Mouse (Mus musculus) layer of hippocampus, adult 8-10 months (tissue): Measurements from ENCODE around the gene Syt15. TPM values are rescaled to one million over a fixed set of nuclear protein-coding genes. Genes with fewer than 3 reads are reported as not detected.
A peak's percentile ranks its signal among the peaks of the same experiment; 100 is the strongest.
"Not testable (repeated sequence)": the region's sequence is repeated elsewhere in the genome, so short reads cannot be mapped to it uniquely, and the experiment has no call there.

ENCODE experiments used
- DNase-seq, 2 experiments: peaks; one replicate each; pipeline ENCODE4 v3.0.0; 2022; ENCODE audit warnings: low spot score in 2 of 2
- total RNA-seq, 4 experiments: library from RNA; stranded (reverse); gene quantifications; 2 replicates each; pipeline ENCODE4 v1.2.4; 2022

Gene Syt15
- total RNA-seq, 4 experiments from 2014 or later: 0.43 to 1.00 (median 0.59) TPM

DNA sequence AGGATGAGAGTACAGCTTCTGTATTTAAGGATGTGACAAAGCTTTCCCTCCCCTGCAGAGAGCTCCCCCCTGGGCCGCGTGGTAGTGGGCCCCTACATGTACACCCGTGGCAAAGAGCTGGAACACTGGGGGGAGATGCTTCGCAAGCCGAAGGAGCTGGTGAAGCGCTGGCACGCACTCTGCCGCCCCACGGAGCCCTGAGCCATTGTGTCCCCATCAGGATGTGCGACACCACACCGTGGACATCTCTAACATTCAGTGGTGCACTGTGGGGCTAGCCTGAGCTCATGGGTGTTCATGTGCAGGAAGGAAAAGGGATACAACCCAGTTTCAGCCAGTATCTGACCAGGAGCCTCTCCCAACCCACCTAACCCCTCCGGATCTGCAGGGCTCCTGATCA, 8.6 kb downstream of the Syt15 start:
- no peak for DNase-seq

GRCm38 (mm10) chr14:34228830-34229506, 9.6 kb downstream of the Syt15 start:
- DNase-seq: no peak

GRCm38 (mm10) chr14:34232340-34232739, 12.9 kb downstream of the Syt15 start:
- DNase-seq: no peak

DNA sequence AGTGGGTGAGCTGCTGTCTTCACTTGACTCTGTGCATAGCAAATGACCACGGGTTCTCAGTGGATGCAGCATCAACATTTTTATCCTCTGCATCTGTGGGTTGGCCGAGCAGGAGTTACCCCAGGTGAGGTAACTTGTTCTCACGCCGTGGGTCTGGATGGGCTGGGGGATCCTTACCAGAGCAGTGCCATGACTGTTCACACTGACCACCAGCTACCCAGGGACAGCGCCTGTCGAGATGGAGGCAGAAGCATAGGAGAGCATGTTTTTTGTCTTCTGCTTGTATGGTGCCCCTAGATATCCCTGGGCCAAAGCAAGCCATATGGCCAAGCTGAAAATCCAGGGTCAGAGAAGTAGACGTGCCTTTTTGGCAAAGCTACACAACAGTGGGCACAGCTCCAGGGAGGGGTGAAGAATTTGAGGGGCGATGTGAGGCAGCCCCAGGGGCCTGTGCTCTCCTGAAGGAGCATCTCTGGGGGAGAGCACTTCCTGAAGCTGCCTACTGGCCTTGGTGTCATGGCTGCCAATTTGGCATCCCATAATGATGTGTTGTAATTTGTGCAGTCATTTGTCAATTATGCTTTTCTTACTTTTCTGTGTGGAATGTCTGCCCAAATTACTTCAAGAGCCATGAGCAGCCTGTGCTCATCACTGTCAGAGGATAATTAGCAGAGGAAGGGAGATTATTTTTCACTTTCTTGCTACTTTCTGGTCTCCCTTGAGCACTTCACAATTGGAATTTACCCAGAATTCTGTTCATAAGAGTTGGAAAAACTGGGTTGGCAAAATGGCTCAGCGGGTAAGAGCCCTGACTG, 13.7 kb downstream of the Syt15 start:
- no peak for DNase-seq

- no peak for DNase-seq
Measured at GRCm38 (mm10) chr14:34233846-34234245, 14.5 kb downstream of the Syt15 start.

DNA sequence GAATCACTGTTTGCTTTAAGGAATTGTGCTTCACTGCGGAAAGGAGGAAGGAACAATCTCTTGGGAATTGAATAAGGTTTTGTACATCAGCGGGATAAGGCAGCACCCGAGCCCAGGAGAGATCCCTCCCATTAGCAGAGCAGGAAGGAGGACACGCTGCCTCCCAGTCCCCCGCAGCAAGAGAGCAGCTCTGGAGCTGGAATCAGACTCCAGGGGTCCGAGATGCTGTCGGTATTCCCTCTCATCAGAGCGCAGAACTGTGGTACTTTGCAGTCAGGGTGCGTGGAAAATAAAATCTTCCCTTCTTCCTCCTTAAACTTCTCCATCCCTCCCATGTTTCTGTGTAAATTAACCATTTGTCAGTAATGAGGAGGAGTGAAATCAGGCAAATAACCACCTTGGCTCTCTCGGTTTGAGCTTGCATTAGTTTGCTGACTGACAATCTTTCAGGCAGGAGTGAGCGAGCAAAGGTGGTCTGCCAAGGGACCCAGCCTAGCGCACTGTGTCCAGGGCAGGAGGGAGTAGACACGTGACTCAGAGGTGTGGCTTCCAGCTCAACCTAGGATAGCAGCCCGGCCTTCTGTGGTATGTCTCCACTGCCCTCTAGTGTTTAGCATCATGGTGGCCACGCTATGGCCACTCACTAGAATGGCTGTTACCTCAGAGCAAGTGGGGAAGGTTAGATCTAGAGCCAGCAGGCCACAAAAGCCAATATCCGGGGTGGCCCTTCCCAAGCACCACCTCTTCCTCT, 15.4 kb downstream of the Syt15 start:
- peak; percentile 21 to 25 for DNase-seq

- DNase-seq: no peak
Measured at GRCm38 (mm10) chr14:34240263-34240662, 20.9 kb downstream of the Syt15 start.

GRCm38 (mm10) chr14:34240676-34241075, 21.3 kb downstream of the Syt15 start:
- DNase-seq: no peak

DNA sequence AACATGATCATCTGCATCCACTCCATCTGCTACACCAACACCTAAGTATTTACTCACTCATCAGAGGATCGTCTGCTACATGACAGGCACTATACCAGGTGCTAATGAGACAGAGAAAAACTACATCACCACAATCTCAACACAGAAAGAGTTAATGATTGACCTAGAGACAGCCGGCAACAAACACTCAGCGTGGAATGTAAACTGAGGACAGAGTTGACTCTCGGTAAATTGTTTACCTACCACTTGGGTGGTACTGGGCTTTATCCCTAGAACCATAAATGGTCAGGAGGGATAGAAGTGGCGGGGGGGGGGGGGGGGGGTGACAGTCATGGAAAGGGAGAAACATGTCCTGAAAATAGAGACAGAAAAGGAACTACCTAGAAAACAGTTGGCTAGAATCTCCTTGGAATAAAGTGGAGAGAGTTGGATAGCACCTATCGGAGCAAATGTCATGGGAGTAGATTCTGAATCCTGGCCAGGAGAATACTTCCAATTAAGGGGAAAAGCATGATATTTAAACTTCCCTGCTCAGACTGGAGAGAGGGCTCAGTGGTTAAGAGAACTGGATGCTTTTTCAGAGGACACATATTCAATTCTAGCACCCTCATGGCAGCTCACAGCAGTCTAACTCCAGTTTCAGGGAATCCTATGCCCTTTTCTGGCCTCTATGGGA, 33.2 kb downstream of the Syt15 start:
- DNase-seq: no peak

DNA sequence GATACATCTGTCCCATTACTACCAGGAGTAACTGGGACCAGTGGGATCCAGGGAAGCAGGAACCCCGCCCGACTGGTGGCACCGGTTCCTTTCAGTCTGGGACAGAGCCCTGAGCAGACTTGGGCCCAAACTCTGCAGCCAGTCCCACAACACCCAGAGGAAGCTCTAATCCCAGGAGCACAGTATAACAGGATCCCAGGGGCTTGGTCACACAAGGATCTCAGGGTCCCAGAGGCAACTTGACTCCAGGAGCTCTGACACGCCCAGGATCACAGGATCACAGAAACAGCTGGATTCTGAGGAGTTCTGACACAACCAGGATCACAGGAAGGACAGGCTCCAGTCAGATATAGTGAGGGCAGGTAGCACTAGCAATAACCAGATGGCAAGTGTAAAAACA, 33.9 kb downstream of the Syt15 start:
- no peak for DNase-seq

DNA sequence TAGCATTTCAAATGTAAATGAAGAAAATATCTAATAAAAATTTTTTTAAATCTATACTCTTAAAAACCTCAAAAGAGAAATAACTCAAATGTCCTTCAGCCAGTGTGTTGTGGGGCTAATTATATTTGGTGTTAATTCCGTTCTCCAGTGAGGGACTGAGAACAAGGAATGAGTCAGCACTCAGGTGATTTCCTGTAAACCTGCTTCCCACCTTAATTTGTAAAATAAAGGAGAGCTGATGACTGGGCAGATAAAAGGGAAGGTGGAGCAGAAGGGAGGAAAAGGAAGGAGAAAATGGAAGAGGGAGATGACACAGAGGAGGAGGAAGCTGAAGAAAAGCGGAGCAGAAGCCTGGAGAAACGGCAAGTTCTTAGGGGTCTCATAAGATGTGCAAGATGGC, 39.1 kb downstream of the Syt15 start:
- DNase-seq: not testable (repeated sequence)

DNA sequence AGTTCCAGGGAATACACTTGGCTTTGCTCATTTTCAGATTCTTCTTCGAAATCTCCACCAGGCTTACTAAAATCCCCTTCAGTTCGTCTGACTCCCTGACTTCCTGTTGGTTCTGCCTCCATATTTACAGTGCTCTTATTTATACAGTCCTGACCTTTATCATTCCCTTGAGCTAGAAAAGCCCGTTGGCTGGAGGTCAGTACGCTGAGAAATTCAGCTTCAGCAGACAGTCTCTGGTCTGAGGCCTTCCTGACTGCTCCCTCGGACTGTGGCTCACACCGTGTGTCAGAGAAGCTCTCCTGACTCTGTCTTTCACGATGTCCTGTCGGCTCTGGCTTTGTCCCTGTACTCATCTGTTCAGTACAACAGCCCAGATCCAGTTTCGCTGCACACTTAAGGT, 48.7 kb downstream of the Syt15 start:
- no peak for DNase-seq

- DNase-seq: no peak
Measured at GRCm38 (mm10) chr14:34273280-34273679, 53.9 kb downstream of the Syt15 start.

GRCm38 (mm10) chr14:34274141-34274540, 54.7 kb downstream of the Syt15 start:
- DNase-seq: no peak

GRCm38 (mm10) chr14:34275225-34275624, 55.8 kb downstream of the Syt15 start:
- no peak for DNase-seq

GRCm38 (mm10) chr14:34279726-34280125, 60.3 kb downstream of the Syt15 start:
- DNase-seq: no peak

Other genes starting within 250 kb of the Syt15 start
- 1 to 10 TPM; 3.7 to 5.1 (median 4.3) TPM for gene Zfp488, start 240.8 kb upstream of the Syt15 start, total RNA-seq
- gene Gm30083, start 204.4 kb upstream of the Syt15 start, total RNA-seq: not detected
- gene Gm5460, start 202.8 kb upstream of the Syt15 start, total RNA-seq: not detected
- not detected for gene Antxrl, start 166.9 kb upstream of the Syt15 start, total RNA-seq
- gene Anxa8, start 133.6 kb upstream of the Syt15 start, total RNA-seq: 1 to 10 TPM in 2 of 4 experiments, under 1 TPM in 2; 0.43 to 1.6 (median 1.0) TPM
- not detected for gene A630023A22Rik, start 116.8 kb upstream of the Syt15 start, total RNA-seq
- gene Npy4r, start 67.1 kb upstream of the Syt15 start, total RNA-seq: not detected
- gene Gprin2, start 17.9 kb upstream of the Syt15 start, total RNA-seq: 1 to 10 TPM; 1.2 to 3.0 (median 2.2) TPM
- 10 to 100 TPM; 11.4 to 14.1 (median 12.8) TPM for gene Shld2, start 90.9 kb downstream of the Syt15 start, total RNA-seq
- gene Glud1, start 91.1 kb downstream of the Syt15 start, total RNA-seq: 100 to 1,000 TPM; 294 to 321 (median 311) TPM
- not detected for gene Fam25c, start 135.8 kb downstream of the Syt15 start, total RNA-seq
- 1 to 10 TPM; 4.2 to 7.4 (median 4.9) TPM for gene Sncg, start 155.2 kb downstream of the Syt15 start, total RNA-seq
- gene Mmrn2, start 155.9 kb downstream of the Syt15 start, total RNA-seq: 1 to 10 TPM; 4.8 to 6.0 (median 5.0) TPM